Mouse (Mus musculus): ENCODE results near the gene Thrb.
A peak's percentile ranks its signal among the peaks of the same experiment; 100 is the strongest.
"Not testable (repeated sequence)": the region's sequence is repeated elsewhere in the genome, so short reads cannot be mapped to it uniquely, and the experiment has no call there.

The Thrb gene

DNA sequence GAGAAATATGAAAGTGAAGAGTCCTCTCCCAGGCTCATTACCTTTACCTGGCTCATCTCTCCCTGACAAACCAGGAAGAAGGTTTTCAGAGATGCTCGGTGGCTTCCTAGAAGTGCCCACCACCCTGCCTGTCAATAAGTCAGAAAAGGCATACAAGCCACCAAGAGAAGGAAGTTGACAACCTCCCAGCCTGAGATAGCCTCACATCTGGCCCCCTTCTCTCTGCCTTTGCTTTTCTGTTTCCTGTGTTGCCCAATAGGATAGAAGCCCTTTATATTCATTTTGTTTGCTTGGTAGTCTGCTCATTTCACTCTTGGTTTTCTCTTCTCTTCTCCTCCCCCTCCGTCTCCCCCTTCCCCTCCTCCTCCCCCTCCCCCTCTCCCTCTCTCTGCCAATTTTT is 273.4 kb downstream of the Thrb start:
- DNase-seq (ENCODE audit: low spot score in 2 of 2), result no peak

DNA sequence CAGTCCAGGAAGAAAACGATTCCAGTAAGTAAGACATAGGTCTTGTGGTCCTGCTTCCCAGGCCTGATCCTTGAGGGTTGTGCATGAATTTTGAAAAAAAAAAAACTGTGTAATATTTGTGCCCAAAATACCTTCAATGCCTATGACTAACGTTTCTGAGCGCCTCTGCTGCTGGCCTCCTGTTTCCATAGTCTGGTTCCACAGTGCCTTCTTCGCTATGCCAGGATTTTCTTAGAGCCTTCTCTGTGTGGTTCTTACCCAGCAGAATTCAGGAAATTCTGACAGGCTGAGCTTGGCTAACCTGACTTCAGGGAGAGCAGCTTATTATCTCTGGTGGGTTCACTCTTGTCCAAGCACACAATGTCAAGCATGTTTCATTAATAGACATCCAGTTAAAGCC is 274.7 kb downstream of the Thrb start:
- DNase-seq (ENCODE audit: low spot score in 2 of 2), result not testable (repeated sequence)

DNA sequence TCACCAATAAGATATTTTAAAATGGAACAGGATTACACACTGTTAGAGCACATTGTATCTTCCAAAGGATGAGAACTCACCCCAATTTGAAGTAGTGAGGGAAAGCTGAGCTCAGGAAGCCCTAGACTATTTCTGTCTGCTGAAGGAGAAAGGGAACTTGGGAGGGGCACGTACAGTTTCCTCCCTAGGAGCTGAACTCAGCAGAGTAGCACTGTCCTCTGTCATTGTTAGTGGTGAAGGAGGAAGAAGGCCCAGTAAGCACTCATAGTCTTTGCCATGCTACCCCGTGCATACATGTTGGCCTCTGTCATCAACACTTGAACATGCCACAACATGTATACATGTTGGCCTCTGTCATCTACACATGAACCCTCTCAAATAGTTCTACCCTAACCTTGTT is 294.0 kb downstream of the Thrb start:
- no peak for DNase-seq (ENCODE audit: low spot score in 2 of 2)

- DNase-seq (ENCODE audit: low spot score in 2 of 2), result no peak
These were observed 299.8 kb downstream of the Thrb start for GRCm38 (mm10) chr14:17959901-17960300.

- peak; percentile 42 to 73 for DNase-seq (ENCODE audit: low spot score in 2 of 2)
These were observed 307.2 kb downstream of the Thrb start for GRCm38 (mm10) chr14:17967117-17967726.

DNA sequence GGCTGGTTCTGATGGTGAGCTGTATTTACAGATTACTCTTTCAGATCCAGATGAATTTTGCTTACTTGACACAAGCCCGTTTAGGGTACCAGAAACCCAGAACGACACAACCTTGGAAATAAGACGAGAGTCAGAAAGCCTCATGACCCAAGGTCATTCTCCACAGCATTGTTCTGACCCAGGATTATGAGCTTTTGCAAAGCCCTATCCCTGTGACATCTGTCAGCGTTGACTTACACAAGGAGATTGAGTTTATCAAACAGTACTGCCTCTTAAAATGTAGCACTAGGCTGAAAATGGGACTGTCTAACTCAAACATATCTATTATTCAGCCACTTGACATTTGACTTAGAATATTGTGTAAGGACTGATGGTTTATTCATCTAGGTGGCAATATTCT is 312.1 kb downstream of the Thrb start:
- DNase-seq (ENCODE audit: low spot score in 2 of 2), result no peak

GRCm38 (mm10) chr14:17972665-17973064 is 312.6 kb downstream of the Thrb start:
- no peak for DNase-seq (ENCODE audit: low spot score in 2 of 2)

- DNase-seq (ENCODE audit: low spot score in 2 of 2), result no peak
These were observed 315.7 kb downstream of the Thrb start for GRCm38 (mm10) chr14:17975786-17976185.

- DNase-seq (ENCODE audit: low spot score in 2 of 2), result no peak
These were observed 318.2 kb downstream of the Thrb start for GRCm38 (mm10) chr14:17978259-17978658.

- no peak for DNase-seq (ENCODE audit: low spot score in 2 of 2)
These were observed 321.2 kb downstream of the Thrb start for GRCm38 (mm10) chr14:17981258-17981657.

DNA sequence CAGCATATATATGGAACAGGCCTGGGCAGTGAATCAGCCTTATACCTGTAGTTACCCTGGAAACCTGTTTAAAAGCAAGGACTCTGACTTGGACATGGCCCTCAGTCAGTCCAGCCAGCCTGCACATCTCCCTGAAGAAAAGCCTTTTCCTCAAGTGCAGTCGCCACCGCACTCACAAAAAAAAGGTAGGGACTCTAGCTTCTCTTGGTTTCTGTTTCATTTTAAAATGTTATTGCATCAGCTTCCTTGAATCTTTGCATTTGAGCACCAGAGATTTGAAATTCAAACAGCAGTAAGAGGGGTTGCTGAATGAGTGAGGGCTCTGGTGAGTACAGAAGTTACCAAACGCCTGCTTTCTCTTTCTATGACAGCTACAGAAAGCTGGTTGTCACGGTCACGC is 322.0 kb downstream of the Thrb start:
- DNase-seq (ENCODE audit: low spot score in 2 of 2), result no peak

DNA sequence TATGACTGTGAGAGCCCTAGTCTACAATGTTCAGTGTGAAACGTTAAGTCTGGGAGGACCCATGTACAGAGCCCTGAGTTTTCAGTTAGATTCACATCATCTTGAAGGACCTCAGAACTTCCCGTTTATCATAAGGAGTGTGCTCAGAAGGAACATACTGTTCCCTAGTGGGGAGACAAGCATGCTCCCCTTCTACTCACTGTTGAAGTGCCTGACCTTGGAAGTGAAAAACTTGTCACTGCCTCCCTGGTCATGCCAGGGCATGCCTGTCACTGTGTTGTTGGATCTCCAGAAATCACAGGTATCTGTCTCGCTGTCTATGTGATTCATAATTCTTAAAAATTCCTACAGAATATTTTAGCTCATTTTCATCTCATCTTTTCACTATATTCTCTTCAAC is 323.3 kb downstream of the Thrb start:
- DNase-seq (ENCODE audit: low spot score in 2 of 2), result no peak

- no peak for DNase-seq (ENCODE audit: low spot score in 2 of 2)
These were observed 323.8 kb downstream of the Thrb start for GRCm38 (mm10) chr14:17983839-17984238.

DNA sequence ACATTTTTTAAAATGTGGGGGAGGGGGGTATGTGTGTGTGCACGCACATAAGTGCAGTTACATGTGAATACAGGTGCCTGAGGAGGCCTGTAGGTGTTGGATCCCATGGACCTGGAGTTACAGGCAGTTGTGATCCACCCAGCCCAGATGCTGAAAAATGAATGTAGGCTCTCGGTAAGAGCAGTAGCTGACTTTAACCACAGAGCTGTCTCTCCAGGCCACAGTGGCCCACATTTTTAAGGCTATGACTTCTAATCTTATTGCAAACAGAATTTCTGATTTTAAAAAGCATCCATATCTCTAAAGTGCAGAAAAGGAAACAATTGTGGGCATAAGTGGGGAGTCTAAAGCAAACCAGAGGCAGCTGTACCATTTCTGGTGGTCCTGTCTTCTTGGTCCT is 328.5 kb downstream of the Thrb start:
- no peak for DNase-seq (ENCODE audit: low spot score in 2 of 2)

DNA sequence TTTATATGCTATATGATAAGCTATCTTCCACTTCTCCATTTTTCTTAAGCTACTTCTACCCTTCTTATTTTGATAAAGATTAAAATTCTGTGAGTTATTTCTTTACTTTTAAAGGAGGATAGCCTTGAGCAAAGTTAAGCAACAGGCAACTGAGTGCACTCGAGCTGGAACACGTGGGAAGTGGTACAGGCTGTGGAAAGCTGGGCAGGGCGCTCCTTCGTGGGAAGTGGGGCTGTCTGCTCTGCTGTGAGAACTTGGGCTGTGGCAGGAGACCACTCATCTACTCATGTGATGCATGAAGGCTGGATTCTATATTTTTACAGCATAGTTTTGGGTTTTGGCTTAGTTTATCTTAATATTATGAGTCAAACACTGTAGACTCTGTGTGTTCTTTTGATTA is 329.1 kb downstream of the Thrb start:
- no peak for DNase-seq (ENCODE audit: low spot score in 2 of 2)

DNA sequence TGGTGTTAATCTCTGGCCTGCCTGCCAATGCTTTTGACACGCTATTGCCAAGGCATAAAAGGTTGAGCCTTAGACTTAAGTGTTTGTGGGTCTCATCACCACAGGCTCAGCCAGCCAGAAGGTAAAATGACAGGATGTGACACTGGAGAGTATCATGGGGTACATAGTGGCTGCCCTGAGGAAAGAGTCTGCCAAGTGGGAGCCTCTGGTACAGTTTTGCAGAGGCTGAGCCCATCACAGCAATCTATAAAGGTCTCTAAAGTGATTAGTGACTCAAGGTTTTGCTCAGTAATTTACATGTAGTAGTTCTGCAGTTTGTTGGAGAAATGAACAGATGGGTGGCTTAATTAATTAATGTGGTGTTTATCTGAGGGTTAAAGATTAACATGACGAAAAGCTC is 330.1 kb downstream of the Thrb start:
- DNase-seq (ENCODE audit: low spot score in 2 of 2), result no peak

DNA sequence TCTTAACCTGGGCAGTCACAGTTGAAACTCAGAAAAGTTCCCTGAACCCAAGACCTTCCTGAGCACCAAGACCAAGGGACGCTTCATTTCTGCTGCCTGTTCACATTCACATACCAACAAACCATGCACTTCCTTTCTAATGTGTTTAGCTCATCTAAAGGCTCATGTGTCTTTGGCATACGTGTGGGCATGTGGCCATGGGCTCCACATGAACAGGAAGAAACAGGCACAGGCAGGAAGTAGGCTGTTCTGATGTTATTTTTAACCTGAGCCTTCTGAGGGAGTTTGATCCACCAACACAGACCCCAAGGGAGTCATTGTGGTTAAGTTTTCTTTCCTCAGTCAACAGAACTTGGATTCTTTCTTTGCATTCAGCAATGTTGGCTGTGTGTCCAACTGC is 341.8 kb downstream of the Thrb start:
- no peak for DNase-seq (ENCODE audit: low spot score in 2 of 2)

GRCm38 (mm10) chr14:18003686-18004085 is 343.6 kb downstream of the Thrb start:
- no peak for DNase-seq (ENCODE audit: low spot score in 2 of 2)

GRCm38 (mm10) chr14:18008524-18008923 is 348.5 kb downstream of the Thrb start:
- DNase-seq (ENCODE audit: low spot score in 2 of 2), result peak; percentile 33 to 40

GRCm38 (mm10) chr14:18016604-18017003 is 356.5 kb downstream of the Thrb start:
- no peak for DNase-seq (ENCODE audit: low spot score in 2 of 2)

GRCm38 (mm10) chr14:18020128-18020527 is 360.1 kb downstream of the Thrb start:
- no peak for DNase-seq (ENCODE audit: low spot score in 2 of 2)

DNA sequence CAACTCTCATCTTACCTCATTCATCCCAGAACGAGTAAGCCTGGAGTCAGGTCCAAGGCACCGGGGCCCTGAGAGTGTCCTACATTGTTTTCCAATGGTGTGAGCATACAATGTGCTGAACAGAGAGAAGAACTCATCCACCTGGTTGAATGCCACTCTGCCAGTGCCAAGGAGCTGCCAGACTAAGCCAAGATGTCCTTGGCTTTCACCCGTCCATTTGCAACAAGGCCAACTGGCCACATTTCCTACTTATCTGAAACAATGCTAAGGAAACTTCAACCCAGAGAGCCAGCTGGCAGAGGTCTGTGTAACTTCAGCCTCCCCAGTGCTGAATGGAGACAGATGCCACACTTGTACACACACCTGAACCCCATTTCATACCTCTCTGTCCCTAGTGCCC is 360.6 kb downstream of the Thrb start:
- no peak for DNase-seq (ENCODE audit: low spot score in 2 of 2)

DNA sequence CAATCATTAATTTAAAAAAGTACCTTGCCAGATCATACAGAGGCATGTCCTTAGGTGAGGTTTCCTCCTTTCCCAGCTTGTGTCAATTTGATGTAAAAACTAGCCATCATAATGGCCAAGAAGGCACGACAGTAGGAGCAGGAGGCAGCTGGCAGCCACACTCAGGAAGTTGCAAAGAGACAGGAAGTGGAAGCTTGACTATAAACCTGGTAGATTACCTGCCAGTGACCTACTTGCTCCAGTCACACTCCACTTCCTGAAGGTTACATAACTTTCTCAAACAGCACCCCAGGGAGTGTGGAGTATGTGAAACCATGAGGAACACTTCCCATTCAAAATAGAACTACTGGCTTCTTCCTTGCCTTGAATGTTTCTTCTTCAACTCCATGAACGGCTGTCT is 361.7 kb downstream of the Thrb start:
- DNase-seq (ENCODE audit: low spot score in 2 of 2), result no peak

GRCm38 (mm10) chr14:18022351-18022750 is 362.3 kb downstream of the Thrb start:
- DNase-seq (ENCODE audit: low spot score in 2 of 2), result no peak
